Mouse (Mus musculus): ENCODE measurements around the gene Abat.

The Abat gene

DNA sequence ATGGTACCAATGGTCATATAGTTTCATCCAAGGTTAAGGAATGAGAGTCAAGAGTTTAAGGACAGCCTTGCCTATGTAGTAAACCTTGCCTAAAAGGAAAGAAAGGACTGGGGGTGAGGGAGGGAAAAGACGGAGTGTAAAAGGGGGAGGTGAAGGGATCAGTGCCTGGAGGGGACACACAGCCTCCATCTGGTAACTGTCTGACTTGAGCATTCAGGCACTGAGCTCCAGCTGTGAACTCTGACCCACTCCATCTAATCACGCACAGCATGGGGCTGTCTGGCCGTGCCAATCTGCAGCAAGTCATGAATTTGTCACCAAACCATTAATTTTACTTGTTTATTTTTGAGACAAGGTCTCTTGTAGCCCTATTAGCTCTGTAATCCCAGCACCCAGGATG is 60.5 kb downstream of the Abat start:
- peak; percentile 39 for DNase-seq (ENCODE audit: extremely low spot score)

DNA sequence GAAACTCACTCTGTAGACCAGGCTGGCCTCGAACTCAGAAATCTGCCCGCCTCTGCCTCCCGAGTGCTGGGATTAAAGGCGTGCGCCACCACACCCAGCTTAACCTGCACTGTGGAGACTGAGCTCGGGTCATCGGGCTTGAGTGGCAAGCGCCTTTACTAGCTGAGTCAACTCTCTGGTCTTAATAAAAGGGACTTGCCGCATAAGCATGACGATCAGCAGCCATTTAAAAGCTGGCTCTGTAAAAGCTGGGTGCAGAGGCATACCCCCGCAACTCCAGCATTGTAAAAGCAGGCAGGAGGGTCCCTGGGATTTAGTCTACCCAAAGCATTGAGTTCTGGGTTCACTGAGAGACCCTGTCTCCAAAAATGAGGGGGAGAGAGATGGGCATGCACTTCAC is 61.1 kb downstream of the Abat start:
- no peak for DNase-seq (ENCODE audit: extremely low spot score)

- DNase-seq (ENCODE audit: extremely low spot score) = no peak
Measured at GRCm38 (mm10) chr16:8576111-8576510, 62.9 kb downstream of the Abat start.

DNA sequence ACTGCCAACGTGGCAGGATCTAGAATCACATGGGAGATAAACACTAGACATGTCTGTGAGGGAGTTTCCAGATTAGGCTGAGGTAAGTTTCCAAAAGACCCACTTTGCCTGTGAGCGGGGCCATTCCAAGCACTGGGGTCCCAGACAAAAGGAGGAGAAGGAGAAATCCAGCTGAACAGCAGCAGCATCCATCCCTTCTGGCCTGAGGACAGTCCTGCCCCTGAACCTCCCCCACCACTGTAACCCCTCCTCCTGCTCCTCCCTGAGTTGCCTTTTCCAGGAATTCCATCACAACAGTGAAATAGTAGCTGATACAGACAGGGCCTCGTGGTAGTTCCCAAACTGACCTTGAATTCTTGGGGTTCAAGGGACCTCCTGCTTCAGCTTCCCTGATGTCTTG is 63.7 kb downstream of the Abat start:
- DNase-seq (ENCODE audit: extremely low spot score) = no peak

- no peak for DNase-seq (ENCODE audit: extremely low spot score)
Measured at GRCm38 (mm10) chr16:8578326-8578725, 65.1 kb downstream of the Abat start.

GRCm38 (mm10) chr16:8579546-8579945 is 66.3 kb downstream of the Abat start:
- DNase-seq (ENCODE audit: extremely low spot score) = no peak

GRCm38 (mm10) chr16:8581661-8582239 is 68.5 kb downstream of the Abat start:
- no peak for DNase-seq (ENCODE audit: extremely low spot score)

- DNase-seq (ENCODE audit: extremely low spot score) = no peak
Measured at GRCm38 (mm10) chr16:8582579-8583295, 69.5 kb downstream of the Abat start.

DNA sequence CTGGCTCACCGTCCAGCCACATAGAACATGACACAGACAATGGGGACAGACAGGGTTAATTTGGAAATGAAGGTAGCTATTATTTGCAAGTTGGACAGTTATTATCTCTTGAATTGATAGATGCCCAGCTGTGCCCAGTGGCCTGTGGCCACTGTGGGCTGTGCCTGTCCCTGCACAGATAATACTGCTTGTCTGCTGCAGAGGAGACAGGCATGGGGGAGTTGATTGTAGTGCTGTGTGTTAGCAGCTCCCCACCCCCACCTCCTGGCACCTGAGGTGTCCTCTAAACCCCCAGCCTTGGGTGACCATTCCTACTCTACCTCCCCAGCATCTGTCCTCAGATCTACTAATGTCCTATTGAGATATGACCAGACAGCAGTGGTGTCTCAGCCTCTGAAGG is 71.0 kb downstream of the Abat start:
- DNase-seq (ENCODE audit: extremely low spot score) = no peak

DNA sequence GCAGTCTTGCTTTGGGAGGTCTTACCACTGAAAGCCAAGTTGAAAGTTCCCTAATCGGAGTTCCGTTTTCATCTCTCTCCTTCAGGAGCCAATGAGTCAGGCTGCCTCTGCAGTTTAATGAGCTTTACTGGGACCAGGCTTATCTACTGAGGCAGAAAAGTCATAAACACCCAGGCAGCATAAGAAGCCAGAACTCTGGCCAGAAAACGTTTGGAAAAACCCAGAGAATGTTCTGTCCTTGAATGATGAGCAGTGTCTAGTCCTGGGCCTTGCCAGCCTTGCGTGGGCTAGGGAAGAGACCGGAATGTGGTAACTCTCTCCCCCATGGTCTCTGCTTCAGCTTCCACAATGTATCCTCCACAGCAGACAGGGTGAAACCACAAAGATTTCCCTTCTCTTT is 71.8 kb downstream of the Abat start:
- DNase-seq (ENCODE audit: extremely low spot score) = no peak

DNA sequence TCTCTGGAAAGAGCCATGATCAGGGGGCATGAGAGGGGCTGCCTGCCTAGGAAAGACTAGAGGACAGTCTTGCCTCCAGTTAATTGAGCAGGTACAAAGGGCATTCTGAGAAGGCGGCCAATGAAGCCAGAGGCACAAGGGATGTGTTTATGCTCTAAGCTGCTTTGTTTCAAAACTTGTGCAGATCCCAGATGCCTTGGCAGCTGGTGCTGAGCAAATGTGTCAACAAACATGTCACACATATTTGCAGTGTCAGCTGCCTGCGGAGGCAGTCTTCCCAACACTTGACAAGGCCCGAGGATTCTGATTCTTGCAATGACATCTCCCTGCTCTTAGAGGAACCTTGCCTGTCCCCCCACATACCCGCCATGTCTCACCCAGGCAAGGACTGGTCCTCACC is 82.2 kb downstream of the Abat start:
- no peak for DNase-seq (ENCODE audit: extremely low spot score)

DNA sequence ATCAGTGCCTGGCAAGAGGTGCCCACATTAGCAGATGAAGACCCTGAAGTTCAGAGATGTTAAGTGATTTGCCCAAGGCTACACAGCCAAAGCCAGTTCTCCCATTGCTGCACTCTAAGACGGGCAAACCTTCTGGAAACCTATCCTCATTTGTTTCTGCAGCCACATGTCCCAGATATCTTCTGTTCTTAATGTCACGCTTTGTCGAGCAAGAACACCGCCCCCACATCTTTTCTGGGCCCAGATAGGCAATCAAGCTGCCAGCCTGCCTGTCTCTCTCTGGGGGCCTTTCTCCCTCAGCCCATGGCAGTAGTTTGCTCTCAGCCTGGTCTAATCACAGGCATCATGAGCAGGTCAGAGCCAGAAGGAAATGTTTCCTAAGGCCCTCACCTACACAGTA is 83.1 kb downstream of the Abat start:
- DNase-seq (ENCODE audit: extremely low spot score) = no peak

- no peak for DNase-seq (ENCODE audit: extremely low spot score)
Measured at GRCm38 (mm10) chr16:8597516-8597915, 84.3 kb downstream of the Abat start.

GRCm38 (mm10) chr16:8603789-8604188 is 90.6 kb downstream of the Abat start:
- no peak for DNase-seq (ENCODE audit: extremely low spot score)

GRCm38 (mm10) chr16:8610397-8610796 is 97.2 kb downstream of the Abat start:
- DNase-seq (ENCODE audit: extremely low spot score) = no peak

DNA sequence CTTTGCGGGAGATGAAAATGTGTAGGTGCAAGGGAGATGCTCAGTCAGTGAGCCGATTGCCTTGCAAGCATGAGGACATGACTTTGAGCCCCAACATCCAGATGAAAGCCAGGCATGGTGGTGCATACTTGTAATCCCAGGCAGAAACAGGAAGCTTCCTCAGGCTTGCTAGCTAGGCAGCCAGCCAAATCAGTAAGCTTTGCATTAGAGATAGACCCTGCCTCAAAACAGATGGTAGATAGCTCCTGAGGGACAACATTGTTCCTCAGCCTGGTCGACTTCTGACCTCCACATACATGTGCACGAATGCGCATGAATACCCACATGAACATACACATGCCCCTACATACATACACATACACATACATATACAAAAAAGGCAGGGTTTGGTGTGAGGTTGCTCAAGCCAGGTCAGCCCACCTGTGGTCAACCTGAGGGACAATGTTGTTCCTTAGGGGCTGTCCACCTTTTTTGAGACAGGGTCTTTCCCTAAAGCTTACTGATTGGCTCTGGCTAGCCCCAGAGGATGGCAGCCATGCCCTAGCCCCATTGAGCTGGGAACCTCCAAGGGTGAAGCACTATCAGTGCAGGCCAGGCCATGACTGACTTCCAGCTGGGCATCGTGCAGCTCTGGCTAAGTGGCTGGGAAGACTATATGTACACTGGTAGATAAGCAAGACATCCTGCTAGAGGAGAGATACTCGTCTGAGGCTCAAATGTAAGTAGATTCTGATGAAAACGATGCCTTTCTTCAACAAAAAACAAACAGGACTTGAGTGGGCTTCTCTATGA is 99.2 kb downstream of the Abat start:
- no peak for DNase-seq (ENCODE audit: extremely low spot score)

DNA sequence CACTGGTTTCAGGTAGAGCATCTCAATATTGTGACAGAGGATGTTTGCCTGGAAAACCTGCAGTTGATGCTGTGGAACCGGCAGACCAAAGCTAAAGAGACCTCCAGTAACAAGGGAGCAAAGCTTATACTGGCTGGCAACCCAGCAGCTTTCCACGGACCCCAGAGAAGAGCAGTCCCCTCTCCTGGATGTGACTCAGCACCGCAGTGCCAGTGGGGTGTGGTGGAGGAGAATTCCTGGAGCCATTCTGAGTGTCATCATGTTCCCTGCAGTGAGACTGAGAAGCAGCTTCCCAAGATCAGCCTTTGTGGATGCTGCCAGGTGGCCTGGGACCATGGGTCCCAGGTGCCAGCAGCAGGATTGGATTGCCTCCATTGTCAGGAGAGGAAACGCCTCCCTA is 99.8 kb downstream of the Abat start:
- no peak for DNase-seq (ENCODE audit: extremely low spot score)

DNA sequence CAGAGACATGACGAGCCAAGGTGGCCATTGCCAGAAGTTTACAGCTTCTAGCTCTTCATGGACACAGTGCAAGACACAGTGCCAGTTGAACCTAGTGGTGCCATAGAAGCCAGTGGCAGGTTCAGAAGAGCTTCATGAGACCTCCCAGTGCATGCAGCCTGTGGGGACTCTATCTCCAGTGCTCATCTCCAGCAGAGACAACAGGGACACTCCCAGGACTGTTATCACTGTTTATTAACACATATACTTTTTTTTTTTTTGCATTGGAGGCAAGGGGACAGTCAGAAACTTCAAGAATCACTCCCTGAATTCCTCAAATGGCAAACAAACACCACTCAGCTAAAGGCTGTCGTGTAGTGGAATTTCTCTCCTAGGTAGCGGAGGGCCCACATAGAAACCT is 100.2 kb downstream of the Abat start:
- no peak for DNase-seq (ENCODE audit: extremely low spot score)

GRCm38 (mm10) chr16:8619659-8620314 is 106.6 kb downstream of the Abat start:
- DNase-seq (ENCODE audit: extremely low spot score) = peak; percentile 51

DNA sequence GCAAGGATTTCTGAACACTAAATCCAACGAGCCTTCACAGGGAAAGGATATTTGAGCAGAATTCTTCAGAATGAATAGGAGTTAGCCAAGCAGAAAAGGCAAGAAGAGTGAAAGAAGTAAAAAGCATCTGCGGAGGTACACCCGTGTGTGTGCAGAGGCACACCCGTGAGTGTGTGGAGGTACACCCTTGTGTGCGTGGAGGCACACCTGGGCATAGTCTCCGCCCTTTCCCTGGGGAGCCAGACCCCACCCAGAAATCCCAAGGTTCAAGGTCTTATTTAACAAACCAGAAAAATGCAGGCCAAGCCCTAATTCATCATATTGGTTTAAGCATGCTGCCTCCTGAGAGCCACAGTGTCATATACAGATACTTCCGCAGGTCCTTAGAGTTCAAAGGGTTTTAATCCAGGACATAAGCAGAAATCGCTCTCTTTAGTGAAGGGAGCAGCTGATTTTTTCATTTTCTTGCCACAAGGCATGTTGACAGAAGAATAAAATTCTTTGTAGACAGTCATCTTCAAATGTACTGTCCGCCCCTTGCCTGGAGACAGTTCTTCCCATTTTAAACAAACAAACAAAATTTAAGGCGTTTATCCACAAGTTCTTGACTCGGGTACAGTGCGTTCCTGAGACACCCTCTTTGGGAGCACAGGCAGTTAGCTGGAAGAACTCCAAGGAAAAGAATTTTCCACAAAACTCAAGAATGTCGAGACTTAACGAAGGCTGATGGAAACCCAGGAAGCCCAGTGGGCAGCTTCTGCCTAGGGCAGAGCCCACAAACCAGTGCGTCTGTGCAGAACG is 107.3 kb downstream of the Abat start:
- DNase-seq (ENCODE audit: extremely low spot score) = no peak

DNA sequence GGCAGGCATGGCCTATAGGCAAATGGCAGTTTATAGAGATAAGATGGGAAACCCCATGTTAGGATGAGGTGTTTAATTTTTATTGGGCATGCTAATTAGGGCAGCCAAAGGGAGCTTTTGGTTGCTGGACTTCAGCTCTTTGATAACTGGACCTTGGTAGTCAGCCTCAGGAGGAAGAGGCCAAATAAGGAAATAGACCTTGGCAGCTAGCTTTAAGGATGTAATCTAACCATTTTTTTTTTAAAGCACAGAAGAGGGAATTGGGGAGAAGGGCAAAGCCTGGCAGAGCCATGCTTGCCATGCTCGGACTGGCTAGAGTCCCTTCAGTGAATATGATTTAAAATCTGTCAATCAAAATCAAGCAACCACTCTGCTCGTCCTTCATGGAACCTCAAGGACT is 117.2 kb downstream of the Abat start:
- no peak for DNase-seq (ENCODE audit: extremely low spot score)

DNA sequence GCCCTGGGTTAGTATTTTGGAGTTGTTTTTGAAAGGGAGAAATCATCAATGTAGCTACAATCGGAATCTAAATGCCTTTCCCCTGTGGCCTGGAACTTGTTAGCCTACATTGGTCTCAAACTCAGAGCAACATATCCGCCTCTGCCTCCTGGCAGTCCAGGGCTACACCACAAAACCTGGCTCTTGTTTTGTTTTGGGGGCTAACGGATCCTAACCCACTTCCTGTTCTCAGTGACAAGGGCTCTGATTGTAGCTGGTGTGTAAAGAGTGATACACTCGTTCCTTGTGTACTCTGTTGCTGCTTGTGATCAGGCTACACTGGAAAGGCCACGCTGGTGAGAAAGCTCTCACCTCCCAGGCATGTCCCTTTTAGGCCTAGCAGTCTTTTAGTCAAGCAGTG is 118.2 kb downstream of the Abat start:
- no peak for DNase-seq (ENCODE audit: extremely low spot score)
